Mouse (Mus musculus) embryonic stem cell, embryonic (primary cell): Measurements from ENCODE around the gene Olfr49.
"Not testable (repeated sequence)": the region's sequence is repeated elsewhere in the genome, so short reads cannot be mapped to it uniquely, and the experiment has no call there.

Source experiments
- CTCF ChIA-PET, 4 experiments: fragments of 300-600 bp in 2 of 4; fragments of 350-600 bp in 2 of 4; sonication (Branson Sonifier 250); formaldehyde crosslinking; loops; one replicate each; lab custom pipeline; 2022; ENCODE audit warnings: inconsistent platforms in 2 of 4; lab: Charles Lee
- POLR2A ChIA-PET, 4 experiments: fragments of 300-600 bp in 2 of 4; fragments of 350-600 bp in 2 of 4; sonication (Branson Sonifier 250); formaldehyde crosslinking; loops; one replicate each; lab custom pipeline; 2022; ENCODE audit warnings: antibody characterized with exemption in 4 of 4, inconsistent platforms in 1 of 4; lab: Charles Lee

Olfr49 gene

DNA sequence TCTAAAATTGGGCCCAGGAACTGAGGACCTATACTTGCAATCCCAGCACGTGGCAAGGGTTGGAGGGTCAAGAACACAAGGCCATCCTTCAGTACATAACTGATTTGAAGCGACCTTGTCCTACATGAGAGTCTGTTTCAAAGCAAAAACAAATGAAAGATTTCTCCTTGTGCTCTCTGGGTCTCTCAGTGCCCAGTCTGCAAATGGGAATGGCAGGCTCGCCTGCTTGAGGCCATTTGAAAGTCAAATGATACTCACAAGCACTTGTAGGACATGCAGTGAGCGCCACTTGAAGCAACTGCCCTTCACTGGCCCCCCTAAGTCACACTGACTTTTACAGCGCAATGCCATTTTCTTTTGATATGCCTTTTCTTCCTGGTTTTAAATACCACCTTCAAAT lies 44.2 kb downstream of the Olfr49 start:
- POLR2A ChIA-PET: interaction anchor here in 2 of 4 experiments (0.7 to 2.5 kb wide), 6 partner anchors 8 to 127 kb away, joined by 3 to 8 read pairs (median 4); partner anchors contain the start of genes Abhd4 (in 1 of the 2) and Dad1 (in 1 of the 2)
- CTCF ChIA-PET: interaction anchor here in 1 of 4 experiments (0.6 to 2.5 kb wide), 5 partner anchors 12 to 181 kb away, joined by 3 to 15 read pairs (median 6); partner anchors contain the start of gene Slc7a7

DNA sequence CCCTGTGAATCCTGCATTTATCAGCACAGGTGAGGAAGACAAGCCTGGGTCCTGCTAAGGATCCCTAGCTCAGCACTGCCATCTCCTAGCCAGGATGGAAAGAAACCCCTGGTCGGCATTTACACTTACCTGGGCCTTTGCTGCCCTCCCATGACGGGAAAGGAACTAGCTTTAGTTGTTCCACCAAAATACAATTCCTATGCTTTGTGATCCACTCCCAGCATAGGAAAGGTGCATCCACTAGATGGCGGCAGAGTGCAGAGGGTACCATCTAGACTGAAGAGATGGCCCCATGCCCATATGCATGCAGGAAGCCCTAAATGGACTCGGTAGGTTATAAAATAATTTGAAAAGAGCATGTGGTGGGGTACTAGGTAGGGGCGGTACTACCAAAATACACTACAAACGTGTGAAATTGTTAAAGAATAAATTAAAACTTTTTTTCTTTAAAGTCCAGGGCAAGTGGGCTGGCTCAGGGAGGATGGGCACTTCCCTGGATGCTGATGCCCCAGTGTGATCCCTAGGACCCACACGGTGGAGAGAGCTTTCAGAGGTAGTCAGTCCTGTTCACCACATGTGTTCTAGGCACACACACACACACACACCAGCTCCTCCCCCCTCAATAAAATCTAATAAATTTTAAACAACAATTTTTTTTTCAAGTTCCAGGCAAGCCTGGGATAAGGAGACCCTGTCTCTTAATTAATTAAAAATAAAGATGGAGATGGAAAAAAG lies 45.6 kb downstream of the Olfr49 start:
- CTCF ChIA-PET: interaction anchor here (0.5 to 2.5 kb wide), 74 partner anchors 8 to 454 kb away, joined by 3 to 20 read pairs (median 4); partner anchors contain the start of genes Dad1 (in 2 of the 4), Abhd4 (in 1 of the 4), Mrpl52 (in 1 of the 4) and Oxa1l (in 1 of the 4)
- POLR2A ChIA-PET: interaction anchor here in 3 of 4 experiments (0.6 to 2.5 kb wide), 25 partner anchors 8 to 447 kb away, joined by 3 to 8 read pairs (median 4); partner anchors contain the start of genes Lrp10 (in 2 of the 3), 1700123O20Rik (in 1 of the 3), Abhd4 (in 1 of the 3) and Dad1 (in 1 of the 3)

DNA sequence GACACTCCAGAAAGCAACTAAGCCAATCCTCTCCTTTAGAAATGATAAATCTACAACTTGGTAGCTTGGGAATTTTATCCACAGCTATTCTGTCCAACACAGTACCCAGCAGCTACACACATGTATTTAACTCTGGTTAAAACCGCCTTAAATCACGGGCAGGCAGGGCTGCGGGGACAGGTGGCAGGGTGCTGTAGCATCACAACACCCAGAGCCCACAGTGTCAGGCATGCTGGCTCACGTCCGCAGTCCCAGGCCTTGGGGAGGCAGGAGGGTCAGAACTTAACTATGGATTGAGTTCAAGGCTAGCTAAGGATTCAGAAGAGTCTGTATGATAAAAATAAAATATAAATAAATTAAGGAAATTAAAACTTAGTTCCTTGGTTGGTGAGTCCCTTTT lies 47.9 kb downstream of the Olfr49 start:
- POLR2A ChIA-PET: interaction anchor here in 1 of 4 experiments (0.5 to 5.8 kb wide), 4 partner anchors 22 to 1077 kb away, joined by 3 to 22 read pairs (median 6); partner anchors contain the start of gene Slc7a7
- CTCF ChIA-PET: interaction anchor here in 1 of 4 experiments (1.0 kb wide), 1 partner anchor 9 kb away, joined by 4 read pairs; no protein-coding TSS in a partner anchor

DNA sequence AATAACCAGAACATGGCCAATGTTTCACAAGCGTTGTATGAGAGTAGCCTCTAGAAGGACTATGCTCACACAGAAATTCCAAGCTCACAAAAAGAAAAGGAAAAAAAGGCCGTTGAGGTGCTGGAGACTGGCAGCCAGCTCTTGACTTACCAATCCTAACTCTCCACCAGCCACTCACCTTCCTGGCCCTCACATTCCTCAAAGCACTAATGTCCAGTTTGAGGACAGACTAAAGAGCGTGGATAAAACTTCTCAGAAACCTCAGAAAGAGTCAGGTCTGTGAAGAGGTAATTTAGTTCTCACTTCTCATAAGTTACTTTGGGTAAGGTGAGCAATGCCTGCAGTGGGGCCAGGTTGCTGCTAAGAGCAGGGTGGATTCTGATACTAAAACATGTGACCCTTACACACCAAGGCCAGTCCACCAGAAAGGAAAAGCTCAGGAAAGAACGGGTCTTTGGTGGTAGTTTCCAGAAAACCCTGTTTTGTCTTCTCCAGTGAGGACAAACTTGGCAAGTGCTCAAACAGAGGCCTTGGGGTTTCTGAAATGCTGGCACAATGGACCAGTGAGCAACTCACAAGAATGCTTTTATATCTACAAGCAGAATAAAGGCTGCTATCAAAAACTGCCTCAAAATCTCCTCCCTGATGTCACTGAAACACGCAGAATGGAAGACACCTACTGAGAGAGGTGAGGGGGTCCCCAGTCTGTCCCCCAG lies 48.8 kb downstream of the Olfr49 start:
- CTCF ChIA-PET: interaction anchor here in 3 of 4 experiments (0.6 to 1.7 kb wide), 3 partner anchors 8 to 147 kb away, joined by 3 to 4 read pairs (median 3); no protein-coding TSS in a partner anchor
- POLR2A ChIA-PET: interaction anchor here in 3 of 4 experiments (1.0 to 5.8 kb wide), 10 partner anchors 13 to 340 kb away, joined by 3 to 27 read pairs (median 8); partner anchors contain the start of genes Abhd4 (in 1 of the 3), Dad1 (in 1 of the 3), Haus4 (in 1 of the 3) and Mmp14 (in 1 of the 3)

DNA sequence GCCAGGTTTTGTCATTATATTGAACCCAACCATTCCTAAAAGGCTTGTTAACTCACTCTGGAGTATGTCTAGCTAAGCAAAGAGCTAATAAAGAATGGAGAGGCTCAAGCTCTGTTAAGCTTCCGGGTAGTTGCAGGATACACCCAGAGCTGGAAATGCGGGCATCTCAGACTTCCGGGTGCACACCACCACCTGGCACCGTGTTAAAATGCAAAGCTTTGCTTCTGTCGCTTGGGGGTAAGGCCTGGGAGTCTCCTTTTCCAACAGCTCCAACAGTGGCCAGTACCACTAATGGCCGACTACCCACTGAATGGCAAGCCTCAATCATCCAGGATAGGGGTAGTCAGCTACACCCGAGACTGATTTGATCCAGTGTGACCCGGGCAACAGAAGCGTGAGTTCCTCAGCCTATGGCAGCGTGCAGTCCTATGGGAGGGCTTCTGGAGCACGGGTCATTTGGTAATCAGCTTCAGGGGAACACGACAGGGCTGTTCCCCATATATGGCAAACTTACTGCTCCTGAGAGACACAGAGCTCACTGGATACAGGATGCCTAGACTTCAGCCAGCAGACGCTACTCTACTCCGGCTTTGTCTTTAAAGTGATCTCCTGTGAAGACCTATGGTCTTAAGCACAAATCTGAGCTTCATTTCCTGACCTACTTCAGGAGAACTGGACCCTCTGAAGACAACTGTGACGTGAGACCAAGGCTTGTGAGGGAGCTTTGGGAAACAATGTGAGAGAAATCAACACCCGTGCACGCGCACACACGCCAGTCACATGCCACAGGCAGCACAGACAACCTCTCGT lies 50.3 kb downstream of the Olfr49 start:
- CTCF ChIA-PET: interaction anchor here (0.5 to 1.7 kb wide), 19 partner anchors 11 to 407 kb away, joined by 3 to 8 read pairs (median 3); partner anchors contain the start of genes Cdh24 (in 1 of the 4) and Slc7a7 (in 1 of the 4)
- POLR2A ChIA-PET: interaction anchor here (0.5 to 5.8 kb wide), 41 partner anchors 9 to 407 kb away, joined by 3 to 27 read pairs (median 4); partner anchors contain the start of genes Abhd4 (in 2 of the 4), Dad1 (in 2 of the 4), Haus4 (in 2 of the 4) and Cdh24 (in 1 of the 4)

GRCm38 (mm10) chr14:54233559-54234143 lies 51.1 kb downstream of the Olfr49 start:
- ChIA-PET CTCF (interaction anchor here (0.5 to 1.7 kb wide), 16 partner anchors 96 to 553 kb away, joined by 3 to 8 read pairs (median 3); partner anchors contain the start of genes Cdh24 (in 1 of the 4), Lrp10 (in 1 of the 4) and Slc7a7 (in 1 of the 4)), POLR2A (interaction anchor here (0.5 to 5.8 kb wide), 33 partner anchors 10 to 1369 kb away, joined by 3 to 27 read pairs (median 4); partner anchors contain the start of genes Abhd4 (in 2 of the 4), Dad1 (in 2 of the 4), Cdh24 (in 1 of the 4) and Haus4 (in 1 of the 4))

DNA sequence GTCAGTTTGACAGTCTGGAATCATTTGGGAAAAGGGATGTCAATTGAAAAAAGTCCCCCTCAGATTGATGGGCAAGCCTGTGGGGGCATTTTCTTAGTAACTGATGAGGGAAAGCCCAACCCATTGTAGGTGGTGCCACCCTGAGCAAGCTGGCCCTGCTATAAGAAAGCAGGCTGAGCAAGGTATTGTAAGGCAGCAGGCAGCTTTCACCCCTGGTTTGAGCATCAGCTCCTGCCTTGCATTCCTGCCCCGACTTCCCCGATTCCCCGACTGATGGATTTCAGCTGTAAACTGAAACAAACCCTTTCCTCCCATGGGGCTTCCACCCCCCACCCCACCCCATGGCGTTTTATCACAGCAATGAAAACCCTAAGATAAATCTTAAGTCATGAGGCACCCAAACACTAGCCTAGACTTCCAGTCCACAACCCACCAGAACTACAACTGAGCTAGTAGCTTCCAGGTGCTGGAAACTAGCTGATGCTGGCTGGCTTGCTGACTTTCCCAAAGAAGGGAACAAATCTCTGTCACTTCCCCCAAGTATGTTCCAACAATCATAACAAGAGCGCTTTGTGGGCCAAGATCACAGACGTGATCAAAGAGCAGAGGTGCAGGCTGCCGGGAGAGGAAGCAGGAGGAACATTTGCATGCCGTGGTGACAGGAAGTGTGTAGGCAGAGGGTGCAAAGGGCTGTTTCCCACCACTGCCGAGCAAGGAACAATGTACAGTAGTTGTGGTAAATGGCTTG lies 51.8 kb downstream of the Olfr49 start:
- ChIA-PET POLR2A (interaction anchor here (0.6 to 5.8 kb wide), 21 partner anchors 9 to 1370 kb away, joined by 3 to 27 read pairs (median 4); partner anchors contain the start of genes Abhd4 (in 1 of the 4), Dad1 (in 1 of the 4), Lrp10 (in 1 of the 4) and Prmt5 (in 1 of the 4)), CTCF (interaction anchor here in 3 of 4 experiments (0.7 to 1.7 kb wide), 4 partner anchors 177 to 553 kb away, joined by 3 to 4 read pairs (median 3); partner anchors contain the start of gene Lrp10 (in 1 of the 3))

GRCm38 (mm10) chr14:54232143-54232542 lies 52.6 kb downstream of the Olfr49 start:
- CTCF ChIA-PET: interaction anchor here in 1 of 4 experiments (0.6 kb wide), 1 partner anchor 348 kb away, joined by 4 read pairs; no protein-coding TSS in a partner anchor
- POLR2A ChIA-PET: interaction anchor here in 2 of 4 experiments (0.6 to 4.1 kb wide), 7 partner anchors 20 to 386 kb away, joined by 3 to 27 read pairs (median 5); partner anchors contain the start of genes Abhd4 (in 1 of the 2), Dad1 (in 1 of the 2), Prmt5 (in 1 of the 2) and Psmb5 (in 1 of the 2)

- ChIA-PET POLR2A (interaction anchor here in 2 of 4 experiments (0.5 to 1.6 kb wide), 5 partner anchors 22 to 1385 kb away, joined by 3 to 6 read pairs (median 3); partner anchors contain the start of genes Abhd4 (in 1 of the 2), Dad1 (in 1 of the 2) and Mrpl52 (in 1 of the 2)), CTCF (interaction anchor here in 3 of 4 experiments (0.6 to 1.2 kb wide), 4 partner anchors 7 to 349 kb away, joined by 3 to 5 read pairs (median 4); no protein-coding TSS in a partner anchor)
Measured at GRCm38 (mm10) chr14:54231176-54231956, 53.4 kb downstream of the Olfr49 start.

- CTCF ChIA-PET: interaction anchor here in 2 of 4 experiments (0.7 to 1.2 kb wide), 3 partner anchors 8 to 166 kb away, joined by 3 to 5 read pairs (median 4); no protein-coding TSS in a partner anchor
- POLR2A ChIA-PET: interaction anchor here in 2 of 4 experiments (0.5 to 1.6 kb wide), 5 partner anchors 23 to 1386 kb away, joined by 3 to 6 read pairs (median 3); partner anchors contain the start of genes Abhd4 (in 1 of the 2), Dad1 (in 1 of the 2) and Mrpl52 (in 1 of the 2)
Measured at GRCm38 (mm10) chr14:54230638-54231150, 54.0 kb downstream of the Olfr49 start.

DNA sequence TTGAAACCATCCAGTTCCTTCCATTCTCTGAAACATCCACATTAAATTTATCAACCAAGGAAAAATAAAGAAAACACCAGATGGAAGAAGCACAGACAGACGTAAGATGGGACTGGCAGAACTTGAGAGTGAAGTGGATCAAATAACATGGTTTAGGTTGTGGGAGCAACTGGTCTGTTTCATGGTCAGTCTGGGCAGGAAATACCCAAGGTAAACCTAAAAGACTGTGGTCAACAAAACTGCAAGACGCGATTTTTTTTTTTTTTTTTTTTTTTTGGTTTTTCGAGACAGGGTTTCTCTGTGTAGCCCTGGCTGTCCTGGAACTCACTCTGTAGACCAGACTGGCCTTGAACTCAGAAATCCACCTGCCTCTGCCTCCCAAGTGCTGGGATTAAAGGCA lies 54.9 kb downstream of the Olfr49 start:
- CTCF ChIA-PET, POLR2A ChIA-PET: not testable (repeated sequence)

DNA sequence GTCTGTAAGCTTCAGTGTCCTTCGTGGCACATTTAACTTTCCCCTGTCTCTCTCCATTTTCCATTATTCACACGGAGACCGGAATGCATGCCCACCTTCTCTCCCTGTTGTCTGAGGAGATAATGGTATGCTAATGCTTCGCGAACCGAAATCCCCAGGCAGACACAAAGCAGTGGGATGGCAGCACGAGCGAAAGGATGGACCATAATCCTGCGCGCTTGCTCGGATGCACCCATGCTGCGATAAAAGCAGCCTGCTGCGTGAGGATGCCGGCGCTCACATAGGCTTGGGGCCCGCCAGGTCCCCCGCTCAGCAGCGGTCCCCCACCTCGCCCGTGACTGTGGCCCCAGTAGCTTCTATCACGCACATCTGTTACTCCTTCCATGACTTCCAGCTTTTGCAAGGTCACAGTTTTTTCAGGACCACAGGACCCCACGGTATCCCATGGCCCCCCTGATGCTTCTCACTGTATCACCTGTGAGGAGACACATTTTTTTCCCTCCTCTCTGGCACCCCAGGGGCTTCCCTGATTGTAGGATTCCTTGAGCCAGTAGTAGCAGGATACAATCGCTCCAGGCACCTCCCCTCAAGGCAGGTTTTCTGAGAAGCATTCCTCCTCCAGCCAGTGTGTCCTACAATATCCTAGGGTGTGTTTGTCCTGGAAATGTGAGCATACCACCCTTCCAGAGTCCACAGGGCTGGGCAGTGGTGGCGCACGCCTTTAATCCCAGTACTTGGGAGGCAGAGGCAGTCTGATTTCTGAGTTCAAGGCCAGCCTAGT lies 55.6 kb downstream of the Olfr49 start:
- ChIA-PET CTCF (interaction anchor here (0.6 to 3.0 kb wide), 30 partner anchors 10 to 1228 kb away, joined by 3 to 31 read pairs (median 6); partner anchors contain the start of genes Cdh24 (in 1 of the 4) and Slc7a7 (in 1 of the 4)), POLR2A (interaction anchor here in 2 of 4 experiments (0.8 to 3.7 kb wide), 8 partner anchors 10 to 229 kb away, joined by 3 to 11 read pairs (median 3); partner anchors contain the start of gene Slc7a7 (in 1 of the 2))

GRCm38 (mm10) chr14:54228501-54228900 lies 56.2 kb downstream of the Olfr49 start:
- CTCF ChIA-PET: interaction anchor here (0.6 to 3.0 kb wide), 58 partner anchors 8 to 1229 kb away, joined by 3 to 31 read pairs (median 4); partner anchors contain the start of genes Slc7a7 (in 3 of the 4), Cdh24 (in 1 of the 4) and Lrp10 (in 1 of the 4)
- POLR2A ChIA-PET: interaction anchor here in 3 of 4 experiments (0.8 to 3.7 kb wide), 9 partner anchors 11 to 230 kb away, joined by 3 to 11 read pairs (median 3); partner anchors contain the start of gene Slc7a7 (in 1 of the 3)
